Mouse (Mus musculus) hindbrain, embryonic 15.5 days (tissue): ENCODE results near the gene Cd24a. TPM values are rescaled to one million over a fixed set of nuclear protein-coding genes. Genes with fewer than 3 reads are reported as not detected.

Experiments
- ATAC-seq: fragments of 200-750 bp; cut with Nextera tagmentation; 2 replicates; pipeline ENCODE4 v1.8.0; 2017; ENCODE audit warnings: low read depth, moderate number of reproducible peaks, moderate TSS enrichment; ENCODE audit not compliant: low FRiP score
- H3K27ac ChIP-seq: fragments of 300-500 bp; sonication (generic); replicated peaks from 2 replicates; pipeline ENCODE4 v1.5.1; 2015; ENCODE audit warnings: mild to moderate bottlenecking, inconsistent platforms
- H3K27me3 ChIP-seq: fragments of 300-500 bp; sonication (generic); 2 replicates; pipeline ENCODE4 v1.6.1; 2015; ENCODE audit warnings: control low read depth, inconsistent platforms
- H3K36me3 ChIP-seq: fragments of 300-500 bp; sonication (generic); 2 replicates; pipeline ENCODE4 v1.6.1; 2015; ENCODE audit warnings: control low read depth, inconsistent platforms
- H3K4me1 ChIP-seq: fragments of 300-500 bp; sonication (generic); replicated peaks from 2 replicates; pipeline ENCODE4 v1.6.1; 2015; ENCODE audit warnings: control low read depth, inconsistent platforms
- H3K4me2 ChIP-seq: fragments of 300-500 bp; sonication (generic); 2 replicates; pipeline ENCODE4 v1.6.1; 2015; ENCODE audit warnings: moderate library complexity, mild to moderate bottlenecking, inconsistent platforms
- H3K4me3 ChIP-seq: fragments of 300-500 bp; sonication (generic); 2 replicates; pipeline ENCODE4 v1.5.1; 2015; ENCODE audit warnings: mild to moderate bottlenecking, inconsistent platforms
- H3K9ac ChIP-seq: fragments of 300-500 bp; sonication (generic); 2 replicates; pipeline ENCODE4 v1.6.1; 2015; ENCODE audit warnings: inconsistent platforms
- H3K9me3 ChIP-seq: fragments of 300-500 bp; sonication (generic); 2 replicates; pipeline ENCODE4 v1.6.1; 2016; ENCODE audit warnings: control low read depth, inconsistent platforms
- WGBS: fragments of 180-500 bp; shearing (Covaris S2); methylation state at CpG from one replicate; pipeline ENCODE4 v1.1.7; 2015; 5-methylcytosine and 5-hydroxymethylcytosine counted together
- polyA plus RNA-seq: library from polyadenylated mRNA; unstranded; fragments of >200 nt; fragmentation: Nextera tagmentation; extraction: Ambion mirVana; gene quantifications from 2 replicates; pipeline ENCODE4 v1.2.1, GENCODE M21; 2015

Gene Cd24a
- polyA plus RNA-seq, 1 experiment from 2014 or later: 685 TPM

DNA sequence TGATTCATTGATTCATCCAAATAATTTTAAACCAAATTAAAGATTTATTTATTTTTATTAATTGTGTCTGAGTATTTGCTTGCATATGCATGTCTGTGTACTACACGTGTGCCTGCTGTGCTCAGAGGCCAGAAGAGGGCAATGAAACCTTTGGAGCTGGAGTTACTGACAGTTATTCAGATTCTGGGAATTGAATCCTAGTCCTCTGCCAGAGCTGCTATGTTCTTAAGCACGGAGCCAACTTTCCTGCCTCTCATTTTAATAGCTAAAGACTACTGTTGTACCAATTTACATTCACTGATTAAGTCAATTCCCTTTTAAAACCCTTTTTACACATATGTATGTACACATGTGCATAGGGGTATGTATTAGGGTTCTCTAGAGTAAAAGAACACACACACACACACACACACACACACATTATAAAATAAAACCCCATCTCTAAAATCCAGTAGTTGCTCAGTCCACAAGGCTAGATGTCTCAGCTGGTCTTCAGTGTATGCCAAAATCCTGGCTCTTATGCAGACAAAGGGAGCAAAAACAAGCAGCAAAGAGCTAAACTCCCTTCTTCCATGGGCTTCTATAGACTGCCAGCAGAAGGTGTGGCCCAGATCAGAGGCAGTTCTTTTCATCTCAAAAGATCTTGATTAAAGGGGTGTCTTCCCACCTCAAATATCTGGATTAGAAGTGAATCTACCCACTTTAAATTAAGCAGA is 53.7 kb downstream of the Cd24a start:
- Histone ChIP-seq H3K36me3 (no peaks in the 10 kb centered on the region), H3K27ac (no peak overlapping the region), H3K4me1 (no peaks in the 10 kb centered on the region), H3K9ac (no peak overlapping the region), H3K4me2 (no peak overlapping the region), H3K27me3 (no peaks in the 10 kb centered on the region), H3K9me3 (no peaks in the 10 kb centered on the region), H3K4me3 (no peak overlapping the region)
- 45% methylated on average over 2 of the region's 2 CpGs for WGBS
- ATAC-seq: no peak

DNA sequence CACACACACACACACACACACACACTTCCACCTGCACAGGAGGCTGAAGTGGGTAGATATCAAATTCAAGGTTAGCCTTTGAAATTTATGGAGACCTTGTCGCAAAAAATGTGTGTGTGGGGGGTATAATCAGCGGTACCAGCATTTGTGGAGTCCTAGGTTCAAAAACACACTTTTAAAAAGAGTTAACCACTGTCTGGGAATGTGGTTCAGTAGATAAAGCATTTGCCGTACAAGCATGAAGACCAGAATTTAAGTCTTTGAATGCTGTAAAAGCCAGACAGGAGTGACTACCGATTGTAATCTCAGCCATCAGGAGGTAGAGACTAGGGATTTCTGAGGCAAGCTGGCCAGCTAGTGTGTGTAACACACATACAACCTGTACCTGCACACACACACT is 55.0 kb downstream of the Cd24a start:
- H3K27ac ChIP-seq: no peak overlapping the region
- no peaks in the 10 kb centered on the region for H3K27me3 ChIP-seq
- 94% methylated on average over 4 of the region's 4 CpGs for WGBS
- H3K36me3 ChIP-seq: no peaks in the 10 kb centered on the region
- H3K9ac ChIP-seq: no peak overlapping the region
- no peak overlapping the region for H3K4me2 ChIP-seq
- no peak overlapping the region for H3K4me3 ChIP-seq
- no peak for ATAC-seq
- no peaks in the 10 kb centered on the region for H3K9me3 ChIP-seq
- H3K4me1 ChIP-seq: no peaks in the 10 kb centered on the region

Other genes starting within 250 kb of the Cd24a start
- 3.6 and 4.3 TPM in 2 replicates for gene Bend3, start 99.5 kb upstream of the Cd24a start, polyA plus RNA-seq
- gene Gm9803, start 54.2 kb upstream of the Cd24a start, polyA plus RNA-seq: 22.0 and 26.2 TPM in 2 replicates
- 60.3 and 68.1 TPM in 2 replicates for gene 1700021F05Rik, start 37.3 kb upstream of the Cd24a start, polyA plus RNA-seq